In genomic region chr4:115583036-115583435, GRCm38 (mm10) we compare ENCODE assay signal across 20 mouse cellular contexts. TPM values are rescaled to one million over a fixed set of nuclear protein-coding genes. Genes with fewer than 3 reads are reported as not detected.
DNase-seq lines count a peak whose midpoint lies in the region; ATAC-seq and TF ChIP-seq lines count a peak whose summit lies in the region.
"Had no signal": no experiment of that assay in that cellular context is flagged by ENCODE, and none has a peak within 500 bp of the region (broad histone marks: within the 10 kb centered on the region; RNA-seq: fewer than 3 reads in every experiment).

No protein-coding gene starts in this region.

- no peak for TF ChIP-seq POLR2A in heart, adult 2 months (IDR thresholded peaks at IDR 0.05; ENCODE audit: insufficient read depth, low read depth, low read length)

- no peak overlapping the region for H3K9ac ChIP-seq in heart, embryonic 12.5 days
- no peak overlapping the region for H3K9ac ChIP-seq in heart, adult 2 months (ENCODE audit: low read depth, low read length)
- no peak overlapping the region for H3K9ac ChIP-seq in liver, embryonic 16.5 days (ENCODE audit: low read depth, low read length)
- no peak overlapping the region for H3K9ac ChIP-seq in hindbrain, embryonic 11.5 days (ENCODE audit: low read depth, low read length)
- H3K9ac ChIP-seq: heart, embryonic 15.5 days; hindbrain, embryonic 15.5 days; lung, embryonic 15.5 days had no signal

- no peaks in the 10 kb centered on the region for H3K4me1 ChIP-seq in heart, embryonic 12.5 days (replicated peaks)
- H3K4me1 ChIP-seq in heart, adult 2 months (ENCODE audit: control insufficient read depth, insufficient read depth, low read length) = no peaks in the 10 kb centered on the region
- no peaks in the 10 kb centered on the region for H3K4me1 ChIP-seq in G1E (ENCODE audit: insufficient read depth, low read depth, low read length)
- no peaks in the 10 kb centered on the region for H3K4me1 ChIP-seq in liver, embryonic 16.5 days (ENCODE audit: control insufficient read depth, low read depth, low read length)
- H3K4me1 ChIP-seq in hindbrain, embryonic 11.5 days (replicated peaks; ENCODE audit: control insufficient read depth, insufficient read depth, low read length) = no peaks in the 10 kb centered on the region
- no peaks in the 10 kb centered on the region for H3K4me1 ChIP-seq in hindbrain, embryonic 10.5 days (replicated peaks)
- H3K4me1 ChIP-seq: heart, embryonic 15.5 days; hindbrain, embryonic 15.5 days; lung, embryonic 15.5 days had no signal

- intact Hi-C loops in heart, adult 2 months (cut with DNase I) = no loop called here

- no peak for TF ChIP-seq CTCF in heart, adult 2 months (IDR thresholded peaks at IDR 0.05)
- no peak for TF ChIP-seq CTCF in G1E (IDR thresholded peaks at IDR 0.05; ENCODE audit: low read depth, low read length)

- DNase-seq in heart, adult 2 months = no peak
- no peak for DNase-seq in G1E (ENCODE audit: low spot score)
- no peak for DNase-seq in left cerebral cortex, adult 18-20 months (ENCODE audit: low spot score in 2 of 2)
- DNase-seq in hindbrain, embryonic 11.5 days (ENCODE audit: low spot score) = no peak
- DNase-seq in hindbrain, embryonic 10.5 days (ENCODE audit: low spot score) = no peak
- DNase-seq: adrenal gland, postnatal 14 days; cerebellum, adult 2 months; gastrocnemius, postnatal 25 days; layer of hippocampus, adult 9-11 months; midbrain, embryonic 14.5 days; thymus, adult 18-20 months had no signal

- H3K4me2 ChIP-seq in heart, embryonic 12.5 days = no peak overlapping the region
- no peak overlapping the region for H3K4me2 ChIP-seq in liver, embryonic 16.5 days (ENCODE audit: low read depth, low read length)
- no peak overlapping the region for H3K4me2 ChIP-seq in hindbrain, embryonic 11.5 days (replicated peaks; ENCODE audit: low read depth, low read length)
- H3K4me2 ChIP-seq: heart, embryonic 15.5 days; hindbrain, embryonic 15.5 days; lung, embryonic 15.5 days had no signal

- H3K79me2 ChIP-seq in heart, adult 2 months (replicated peaks; ENCODE audit: control insufficient read depth, insufficient read depth, low read length) = no peaks in the 10 kb centered on the region

- H3K9me3 ChIP-seq in heart, embryonic 12.5 days (replicated peaks) = no peaks in the 10 kb centered on the region
- no peaks in the 10 kb centered on the region for H3K9me3 ChIP-seq in G1E (replicated peaks)
- no peaks in the 10 kb centered on the region for H3K9me3 ChIP-seq in liver, embryonic 16.5 days (replicated peaks; ENCODE audit: control insufficient read depth, low read length)
- H3K9me3 ChIP-seq in hindbrain, embryonic 11.5 days (ENCODE audit: control insufficient read depth, low read length) = no peaks in the 10 kb centered on the region
- H3K9me3 ChIP-seq in hindbrain, embryonic 10.5 days = no peaks in the 10 kb centered on the region
- H3K9me3 ChIP-seq: heart, embryonic 15.5 days; hindbrain, embryonic 15.5 days; lung, embryonic 15.5 days had no signal

- no peak overlapping the region for H3K4me3 ChIP-seq in heart, embryonic 12.5 days
- H3K4me3 ChIP-seq in heart, adult 2 months = no peak overlapping the region
- no peak overlapping the region for H3K4me3 ChIP-seq in G1E (ENCODE audit: low read depth, low read length)
- H3K4me3 ChIP-seq in liver, embryonic 16.5 days (ENCODE audit: low read depth, low read length) = no peak overlapping the region
- H3K4me3 ChIP-seq in hindbrain, embryonic 11.5 days (ENCODE audit: low read depth, low read length) = no peak overlapping the region
- no peak overlapping the region for H3K4me3 ChIP-seq in hindbrain, embryonic 10.5 days
- H3K4me3 ChIP-seq: heart, embryonic 15.5 days; hindbrain, embryonic 15.5 days; lung, embryonic 15.5 days had no signal

- no peak for TF ChIP-seq EP300 in heart, adult 2 months (IDR thresholded peaks at IDR 0.05; ENCODE audit: insufficient read depth, low read depth, low read length)

- ATAC-seq in heart, embryonic 12.5 days (ENCODE audit: insufficient number of reproducible peaks, low FRiP score) = peak; percentile 81
- peak; percentile 54 for ATAC-seq in G1E (ENCODE audit: extremely low read depth, insufficient number of reproducible peaks, low FRiP score, poor library complexity, severe bottlenecking)
- peak; percentile 99 for ATAC-seq in erythroblast, adult 5-6 weeks (replicated peaks; ENCODE audit: low FRiP score, poor library complexity, severe bottlenecking)
- ATAC-seq in liver, embryonic 16.5 days (ENCODE audit: low read depth) = peak; percentile 99
- ATAC-seq in hindbrain, embryonic 11.5 days (ENCODE audit: low FRiP score) = no peak

- no peaks in the 10 kb centered on the region for H3K36me3 ChIP-seq in heart, embryonic 12.5 days
- no peaks in the 10 kb centered on the region for H3K36me3 ChIP-seq in heart, adult 2 months (ENCODE audit: control insufficient read depth, insufficient read depth, low read length)
- H3K36me3 ChIP-seq in G1E (replicated peaks) = no peaks in the 10 kb centered on the region
- no peaks in the 10 kb centered on the region for H3K36me3 ChIP-seq in liver, embryonic 16.5 days (ENCODE audit: control insufficient read depth, insufficient read depth)
- no peaks in the 10 kb centered on the region for H3K36me3 ChIP-seq in hindbrain, embryonic 11.5 days (ENCODE audit: control insufficient read depth, insufficient read depth, low read length)
- no peaks in the 10 kb centered on the region for H3K36me3 ChIP-seq in hindbrain, embryonic 10.5 days
- H3K36me3 ChIP-seq: heart, embryonic 15.5 days; hindbrain, embryonic 15.5 days; lung, embryonic 15.5 days had no signal

- no peak overlapping the region for H3K27ac ChIP-seq in heart, embryonic 12.5 days (ENCODE audit: poor library complexity, severe bottlenecking)
- no peak overlapping the region for H3K27ac ChIP-seq in heart, adult 2 months
- no peak overlapping the region for H3K27ac ChIP-seq in liver, embryonic 16.5 days (ENCODE audit: low read length)
- no peak overlapping the region for H3K27ac ChIP-seq in hindbrain, embryonic 11.5 days (ENCODE audit: low read depth, low read length)
- no peak overlapping the region for H3K27ac ChIP-seq in hindbrain, embryonic 10.5 days
- H3K27ac ChIP-seq: heart, embryonic 15.5 days; hindbrain, embryonic 15.5 days; lung, embryonic 15.5 days had no signal

- H3K27me3 ChIP-seq in heart, embryonic 12.5 days (replicated peaks) = no peaks in the 10 kb centered on the region
- no peaks in the 10 kb centered on the region for H3K27me3 ChIP-seq in heart, adult 2 months (ENCODE audit: control insufficient read depth, insufficient read depth, low read length)
- H3K27me3 ChIP-seq in G1E (ENCODE audit: insufficient read depth, low read length) = no peaks in the 10 kb centered on the region
- H3K27me3 ChIP-seq in liver, embryonic 16.5 days (ENCODE audit: control insufficient read depth, insufficient read depth, low read depth, low read length) = no peaks in the 10 kb centered on the region
- H3K27me3 ChIP-seq in hindbrain, embryonic 11.5 days (ENCODE audit: control insufficient read depth, insufficient read depth, low read length) = no peaks in the 10 kb centered on the region
- no peaks in the 10 kb centered on the region for H3K27me3 ChIP-seq in hindbrain, embryonic 10.5 days (ENCODE audit: insufficient read depth, poor library complexity, severe bottlenecking)
- H3K27me3 ChIP-seq: heart, embryonic 15.5 days; hindbrain, embryonic 15.5 days; lung, embryonic 15.5 days had no signal

RNA-seq across cellular contexts. Expression of gene Cyp4a32, which starts 17.7 kb away (rescaled TPM):
- not detected in 2 replicates for polyA plus RNA-seq in heart, embryonic 12.5 days (2016; fragmentation: Nextera tagmentation; extraction: Ambion mirVana)
- not detected for total RNA-seq in heart, adult 2 months (2021)
- polyA plus RNA-seq in heart, adult 2 months (2012; rRNA removed) = not detected in 2 replicates
- total RNA-seq in G1E (2014; fragmentation: Nextera tagmentation) (not detected in 2 replicates), G1E (2017) (0.22 TPM in 1 of 2 replicates, not detected in the other)
- not detected in 2 replicates for polyA plus RNA-seq in G1E (2012)
- not detected in 2 replicates for total RNA-seq in erythroblast, adult 5-6 weeks (2015; ENCODE audit: low replicate concordance)
- total RNA-seq in erythroblast, adult 5-6 weeks (2017; ENCODE audit: low replicate concordance) = not detected in 2 replicates
- polyA plus RNA-seq in liver, embryonic 16.5 days (2015; fragmentation: Nextera tagmentation; extraction: Ambion mirVana) = not detected in 2 replicates
- total RNA-seq in left cerebral cortex, adult 18-20 months (2021) = not detected
- not detected in 2 replicates for polyA plus RNA-seq in hindbrain, embryonic 11.5 days (2014; fragmentation: Nextera tagmentation; extraction: Ambion mirVana)
- polyA plus RNA-seq in hindbrain, embryonic 10.5 days (2016; fragmentation: Nextera tagmentation; extraction: Ambion mirVana) = not detected in 2 replicates
- total RNA-seq: gastrocnemius, postnatal 25 days; left cerebral cortex, postnatal 14 days had no signal
- polyA plus RNA-seq: cerebellum, adult 2 months; heart, embryonic 15.5 days; hindbrain, embryonic 15.5 days; kidney, embryonic 14.5 days; lung, embryonic 15.5 days; midbrain, embryonic 14.5 days; small intestine, adult 2 months had no signal

RNA-seq across cellular contexts. Expression of gene Cyp4a31, which starts 19.6 kb away (rescaled TPM):
- not detected in 2 replicates for polyA plus RNA-seq in heart, embryonic 12.5 days (2016; fragmentation: Nextera tagmentation; extraction: Ambion mirVana)
- total RNA-seq in heart, adult 2 months (2021) = not detected
- polyA plus RNA-seq in heart, adult 2 months (2012; rRNA removed) = not detected in 2 replicates
- total RNA-seq in G1E (2014; fragmentation: Nextera tagmentation) = not detected in 2 replicates
- not detected in 2 replicates for total RNA-seq in G1E (2017)
- polyA plus RNA-seq in G1E (2012) = not detected in 2 replicates
- total RNA-seq in erythroblast, adult 5-6 weeks (2015; ENCODE audit: low replicate concordance) = not detected in 2 replicates
- not detected in 2 replicates for total RNA-seq in erythroblast, adult 5-6 weeks (2017; ENCODE audit: low replicate concordance)
- polyA plus RNA-seq in liver, embryonic 16.5 days (2015; fragmentation: Nextera tagmentation; extraction: Ambion mirVana) = 0.83 and 1.7 TPM in 2 replicates
- total RNA-seq in left cerebral cortex, adult 18-20 months (2021) = not detected
- polyA plus RNA-seq in hindbrain, embryonic 11.5 days (2014; fragmentation: Nextera tagmentation; extraction: Ambion mirVana) = not detected in 2 replicates
- polyA plus RNA-seq in hindbrain, embryonic 10.5 days (2016; fragmentation: Nextera tagmentation; extraction: Ambion mirVana) = not detected in 2 replicates
- total RNA-seq: gastrocnemius, postnatal 25 days; left cerebral cortex, postnatal 14 days had no signal
- polyA plus RNA-seq: cerebellum, adult 2 months; heart, embryonic 15.5 days; hindbrain, embryonic 15.5 days; lung, embryonic 15.5 days; midbrain, embryonic 14.5 days; small intestine, adult 2 months had no signal
